In the genomic region with DNA sequence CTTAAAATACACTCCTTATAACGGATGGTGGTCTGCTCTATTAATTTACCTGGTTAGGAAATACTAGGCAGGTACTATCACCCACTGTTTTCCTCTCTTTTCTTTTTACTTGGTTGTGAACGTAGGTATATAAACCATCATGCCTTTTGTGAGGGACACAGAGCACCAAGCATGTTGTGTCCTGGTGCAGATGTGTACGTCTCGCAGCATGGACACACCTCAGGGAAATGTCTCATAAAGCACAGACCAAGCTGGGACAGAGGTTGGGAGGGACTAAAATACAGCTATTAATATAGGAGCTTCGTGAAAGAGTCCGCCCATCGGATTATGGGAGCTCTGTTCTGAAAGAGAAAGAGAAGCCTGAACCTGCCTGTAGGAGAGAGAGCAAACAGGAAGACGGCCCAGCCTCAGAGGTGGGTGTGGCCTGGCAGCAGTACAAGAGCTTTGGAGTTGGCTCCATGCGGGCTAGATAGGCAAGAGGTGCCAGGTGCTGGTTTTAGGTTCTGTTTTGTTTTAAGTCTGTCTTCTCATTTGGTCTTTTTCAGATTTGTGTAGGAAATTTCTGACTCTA, we compare ENCODE assay signal across 9 mouse cellular contexts. TPM values are rescaled to one million over a fixed set of nuclear protein-coding genes. Genes with fewer than 3 reads are reported as not detected.
DNase-seq lines count a peak whose midpoint lies in the region; ATAC-seq and TF ChIP-seq lines count a peak whose summit lies in the region.
"Had no signal": no experiment of that assay in that cellular context is flagged by ENCODE, and none has a peak within 500 bp of the region (broad histone marks: within the 10 kb centered on the region; RNA-seq: fewer than 3 reads in every experiment).

No protein-coding gene starts in this region.

- no peak overlapping the region for H3K4me2 ChIP-seq in kidney, embryonic 14.5 days (replicated peaks; ENCODE audit: low read depth, low read length)
- H3K4me2 ChIP-seq in limb, embryonic 13.5 days (replicated peaks) = no peak overlapping the region

- H3K9ac ChIP-seq in kidney, embryonic 14.5 days (ENCODE audit: low read depth, low read length) = no peak overlapping the region
- no peak overlapping the region for H3K9ac ChIP-seq in limb, embryonic 13.5 days

- TF ChIP-seq CTCF in kidney, adult 2 months (conservative IDR thresholded peaks at IDR 0.05; ENCODE audit: insufficient read depth, insufficient read length, low read depth, low read length) = 0 out of 2 replicates have a peak, but pooled peaks have one; percentile 7

- no peak overlapping the region for H3K4me3 ChIP-seq in kidney, adult 2 months (ENCODE audit: insufficient read depth, low read depth, low read length)
- H3K4me3 ChIP-seq in kidney, embryonic 14.5 days (ENCODE audit: low read length) = no peak overlapping the region
- H3K4me3 ChIP-seq in limb, embryonic 13.5 days = no peak overlapping the region

- no peak for TF ChIP-seq POLR2A in kidney, adult 2 months (IDR thresholded peaks at IDR 0.05; ENCODE audit: low read depth, low read length)

- H3K36me3 ChIP-seq in kidney, adult 2 months (ENCODE audit: control insufficient read depth, insufficient read depth, low read length) = no peaks in the 10 kb centered on the region
- no peaks in the 10 kb centered on the region for H3K36me3 ChIP-seq in kidney, embryonic 14.5 days (ENCODE audit: control insufficient read depth, insufficient read depth, low read length)
- no peaks in the 10 kb centered on the region for H3K36me3 ChIP-seq in limb, embryonic 13.5 days

- 0 out of 2 replicates have a peak, but pooled peaks cover 3% of the 10 kb centered on the region for H3K4me1 ChIP-seq in kidney, adult 2 months (ENCODE audit: control insufficient read depth, insufficient read depth, low read length)
- peaks cover 4% of the 10 kb centered on the region; the same call in 1 of the 2 replicates for H3K4me1 ChIP-seq in kidney, embryonic 14.5 days (ENCODE audit: control insufficient read depth, insufficient read depth, low read length)
- peaks cover 21% of the 10 kb centered on the region for H3K4me1 ChIP-seq in limb, embryonic 13.5 days

- peak; percentile 58 for DNase-seq in kidney, adult 2 months
- DNase-seq in ZHBTc4 (ENCODE audit: low read depth, low spot score) = peak; percentile 71
- DNase-seq in gastrocnemius, postnatal 25 days = peak; percentile 50
- peak; percentile 48 to 70 for DNase-seq in natural killer cell, adult 2 months (ENCODE audit: low spot score in 2 of 2)
- no peak for DNase-seq in frontal cortex, postnatal 25 days (ENCODE audit: low spot score in 2 of 2)
- no peak for DNase-seq in left cerebral cortex, adult 11 months (ENCODE audit: low spot score)

- no peak overlapping the region for H3K27ac ChIP-seq in kidney, adult 2 months (ENCODE audit: insufficient read depth, low read depth, low read length)
- H3K27ac ChIP-seq in kidney, embryonic 14.5 days (ENCODE audit: low read depth, low read length) = no peak overlapping the region
- peak overlapping the region; percentile 92; the same call in 1 of the 2 replicates for H3K27ac ChIP-seq in limb, embryonic 13.5 days

- ATAC-seq in kidney, embryonic 14.5 days (ENCODE audit: low FRiP score, low TSS enrichment) = no peak
- ATAC-seq in limb, embryonic 13.5 days (ENCODE audit: low FRiP score, low read depth) = no peak

- H3K9me3 ChIP-seq in kidney, embryonic 14.5 days (ENCODE audit: control insufficient read depth, low read length) = no peaks in the 10 kb centered on the region
- no peaks in the 10 kb centered on the region for H3K9me3 ChIP-seq in limb, embryonic 13.5 days

- H3K27me3 ChIP-seq in kidney, adult 2 months (replicated peaks; ENCODE audit: control insufficient read depth, insufficient read depth, low read length) = no peaks in the 10 kb centered on the region
- H3K27me3 ChIP-seq in kidney, embryonic 14.5 days (ENCODE audit: control insufficient read depth, insufficient read depth, low read length) = no peaks in the 10 kb centered on the region
- no peaks in the 10 kb centered on the region for H3K27me3 ChIP-seq in limb, embryonic 13.5 days

- WGBS in kidney, adult 2 months = 54% methylated on average over 9 of the region's 9 CpGs
- WGBS in kidney, embryonic 14.5 days = 71% methylated on average over 9 of the region's 9 CpGs
- WGBS in limb, embryonic 13.5 days = 47% methylated on average over 9 of the region's 9 CpGs

RNA-seq across cellular contexts. Expression of a gene that starts 10.4 kb away (rescaled TPM):
- polyA plus RNA-seq in kidney, adult 2 months (2012; rRNA removed) = not detected in 2 replicates
- polyA plus RNA-seq in kidney, embryonic 14.5 days (2014; fragmentation: Nextera tagmentation; extraction: Ambion mirVana) = not detected in 2 replicates
- not detected for total RNA-seq in gastrocnemius, postnatal 25 days (2021)
- polyA plus RNA-seq in limb, embryonic 13.5 days (2015; fragmentation: Nextera tagmentation; extraction: Ambion mirVana) = not detected in 2 replicates
- polyA plus RNA-seq: embryonic facial prominence, embryonic 11.5 days had no signal

RNA-seq across cellular contexts. Expression of a gene that starts 16.6 kb away (rescaled TPM):
- 13.5 and 13.7 TPM in 2 replicates for polyA plus RNA-seq in kidney, adult 2 months (2012; rRNA removed)
- polyA plus RNA-seq in kidney, embryonic 14.5 days (2014; fragmentation: Nextera tagmentation; extraction: Ambion mirVana) = 48.5 and 76.0 TPM in 2 replicates
- total RNA-seq in gastrocnemius, postnatal 25 days (2021) = 10 to 100 TPM; 19.5 to 20.4 TPM
- polyA plus RNA-seq in limb, embryonic 13.5 days (2015; fragmentation: Nextera tagmentation; extraction: Ambion mirVana) = 64.1 and 65.4 TPM in 2 replicates

Comparison
In these comparisons a context has a peak if more than half of its experiments do, and no peak if none do; other contexts are left out.
1. DNase-seq: peak in kidney, adult 2 months (single experiment), ZHBTc4 (single experiment), gastrocnemius, postnatal 25 days (single experiment) and natural killer cell, adult 2 months (2 of 2); none in frontal cortex, postnatal 25 days (0 of 2) and left cerebral cortex, adult 11 months (single experiment).